Mouse (Mus musculus): ENCODE data around the gene Ggps1. TPM values are rescaled to one million over a fixed set of nuclear protein-coding genes. Genes with fewer than 3 reads are reported as not detected.
"Not testable (repeated sequence)": the region's sequence is repeated elsewhere in the genome, so short reads cannot be mapped to it uniquely, and the experiment has no call there.

Gene Ggps1
- polyA plus RNA-seq, 1 experiment from 2014 or later = 44.1 TPM

DNA sequence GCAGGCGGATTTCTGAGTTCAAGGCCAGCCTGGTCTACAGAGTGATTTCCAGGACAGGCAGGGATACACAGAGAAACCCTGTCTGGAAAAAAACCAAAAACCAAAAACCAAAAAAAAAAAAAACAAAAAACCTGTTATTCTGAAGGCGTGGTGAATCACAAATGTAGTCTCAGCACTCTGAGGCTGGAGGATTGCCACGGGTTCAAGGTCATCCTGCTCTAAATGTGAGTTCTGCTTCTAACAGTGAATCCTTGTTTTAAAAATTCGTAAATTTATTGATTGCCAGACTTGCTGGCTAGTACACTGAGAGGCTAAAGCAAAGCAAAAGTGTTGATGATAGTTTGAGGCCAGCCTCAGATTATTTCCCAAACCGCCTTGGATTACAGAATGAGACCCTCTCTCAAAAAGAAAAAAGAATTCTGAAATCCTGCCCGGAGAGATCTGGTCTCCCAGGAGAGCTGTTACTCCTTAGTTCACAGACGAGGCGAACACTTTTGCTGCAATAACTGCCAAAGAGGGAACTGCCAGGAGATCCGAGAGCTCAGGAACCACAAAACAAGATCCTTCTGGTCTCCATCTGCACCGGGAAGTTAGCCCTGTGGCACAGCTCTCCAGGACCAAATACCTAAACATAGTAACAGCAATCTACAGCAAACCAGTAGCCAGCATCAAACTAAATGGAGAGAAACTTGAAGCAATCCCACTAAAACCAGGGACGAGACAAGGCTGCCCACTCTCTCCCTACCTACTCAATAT, 27.2 kb downstream of the Ggps1 start:
- Histone ChIP-seq H3K9ac (no peak overlapping the region), H3K4me1 (peaks cover 3% of the 10 kb centered on the region; the same call in 1 of the 2 replicates), H3K4me3 (replicated peaks) (no peak overlapping the region), H3K9me3 (no peaks in the 10 kb centered on the region), H3K36me3 (no peaks in the 10 kb centered on the region), H3K27ac (no peak overlapping the region), H3K27me3 (replicated peaks) (no peaks in the 10 kb centered on the region), H3K4me2 (no peak overlapping the region)
- ATAC-seq (ENCODE audit: insufficient read depth, low FRiP score, low read depth) = no peak
- 92% methylated on average over 11 of the region's 11 CpGs for WGBS

DNA sequence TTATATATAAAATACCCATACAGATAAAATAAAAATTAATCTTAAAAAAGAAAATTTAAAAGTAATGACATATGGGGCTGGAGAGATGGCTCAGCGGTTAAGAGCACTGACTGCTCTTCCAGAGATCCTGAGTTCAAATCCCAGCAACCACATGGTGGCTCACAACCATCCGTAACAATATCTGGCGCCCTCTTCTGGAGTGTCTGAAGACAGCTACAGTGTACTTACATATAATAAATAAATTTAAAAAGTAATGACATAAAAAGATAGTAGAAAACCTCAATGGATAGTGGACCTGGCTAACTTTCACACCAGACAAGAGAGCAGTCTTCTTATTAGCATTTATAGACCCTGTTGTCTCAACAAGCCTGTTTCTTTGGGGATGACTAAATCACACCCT, 27.9 kb downstream of the Ggps1 start:
- not testable (repeated sequence) for H3K4me1 ChIP-seq

DNA sequence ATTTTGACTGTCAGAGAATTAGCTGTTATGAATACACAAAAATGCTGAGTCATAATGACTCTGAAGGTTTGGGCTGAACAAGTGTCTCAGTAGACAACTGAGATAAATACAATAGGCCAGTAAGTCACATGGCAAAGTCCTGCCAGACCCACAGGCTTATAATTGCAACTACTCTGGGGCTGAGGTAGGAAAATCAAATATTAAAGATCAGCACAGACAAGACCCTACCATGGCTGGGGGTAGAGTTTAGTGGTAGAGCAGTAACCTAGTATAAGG, 29.3 kb downstream of the Ggps1 start:
- H3K4me1 ChIP-seq = peaks cover 3% of the 10 kb centered on the region; the same call in 1 of the 2 replicates
- no peaks in the 10 kb centered on the region for H3K9me3 ChIP-seq
- H3K27ac ChIP-seq = no peak overlapping the region
- H3K4me2 ChIP-seq = no peak overlapping the region
- no peak overlapping the region for H3K4me3 ChIP-seq (replicated peaks)
- peak; percentile 68 for ATAC-seq (ENCODE audit: insufficient read depth, low FRiP score, low read depth)
- no peaks in the 10 kb centered on the region for H3K27me3 ChIP-seq (replicated peaks)
- H3K9ac ChIP-seq = no peak overlapping the region
- peaks cover 6% of the 10 kb centered on the region; the same call in 1 of the 2 replicates for H3K36me3 ChIP-seq

More for the DNA sequence above, 27.9 kb downstream of the Ggps1 start:
- not testable (repeated sequence) for H3K27me3 ChIP-seq (replicated peaks); H3K9me3 ChIP-seq; H3K27ac ChIP-seq; H3K4me3 ChIP-seq (replicated peaks); H3K36me3 ChIP-seq; H3K4me2 ChIP-seq; H3K9ac ChIP-seq; ATAC-seq (ENCODE audit: insufficient read depth, low FRiP score, low read depth)
- 96% methylated on average over 3 of the region's 3 CpGs for WGBS

DNA sequence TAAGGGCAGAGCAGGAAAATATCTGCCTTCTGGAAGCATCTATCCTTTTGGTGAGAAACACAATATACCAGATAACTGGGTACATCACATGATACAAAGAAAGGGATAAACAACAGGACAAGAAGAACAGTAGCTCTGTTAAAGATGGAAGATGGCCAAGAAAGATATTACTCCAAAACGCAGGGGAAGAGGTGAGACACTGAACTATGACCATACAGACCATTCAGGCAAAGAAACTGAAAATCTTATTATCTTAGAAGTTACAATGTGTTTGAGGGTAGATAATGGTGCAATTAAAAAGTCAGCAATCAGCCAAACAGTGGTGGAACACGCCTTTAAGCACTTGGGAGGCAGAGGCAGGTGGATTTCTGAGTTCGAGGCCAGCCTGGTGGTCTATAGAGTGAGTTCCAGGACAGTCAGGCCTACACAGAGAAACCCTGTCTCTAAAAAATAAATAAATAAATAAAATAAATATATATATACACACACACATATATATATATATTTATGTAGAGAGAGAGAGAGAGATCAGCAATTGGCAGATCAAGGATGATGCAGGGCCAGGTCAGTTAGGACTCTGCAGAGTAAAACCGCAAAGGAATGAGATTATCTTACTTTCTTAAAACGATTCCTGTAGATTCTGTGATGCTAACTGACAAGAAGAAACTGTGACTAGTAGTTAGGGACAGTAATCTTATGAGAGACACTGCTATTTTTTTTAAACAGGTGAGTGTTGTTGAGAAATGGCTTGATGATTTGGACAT, 29.8 kb downstream of the Ggps1 start:
- no peaks in the 10 kb centered on the region for H3K9me3 ChIP-seq
- no peak overlapping the region for H3K4me3 ChIP-seq (replicated peaks)
- peak; percentile 44; the same call in 1 of the 2 replicates for ATAC-seq (ENCODE audit: insufficient read depth, low FRiP score, low read depth)
- no peak overlapping the region for H3K27ac ChIP-seq
- no peaks in the 10 kb centered on the region for H3K27me3 ChIP-seq (replicated peaks)
- 74% methylated on average over 5 of the region's 5 CpGs for WGBS
- H3K4me1 ChIP-seq = peaks cover under 1% of the 10 kb centered on the region; the same call in 1 of the 2 replicates
- H3K9ac ChIP-seq = no peak overlapping the region
- peaks cover 9% of the 10 kb centered on the region; the same call in 1 of the 2 replicates for H3K36me3 ChIP-seq
- H3K4me2 ChIP-seq = no peak overlapping the region

DNA sequence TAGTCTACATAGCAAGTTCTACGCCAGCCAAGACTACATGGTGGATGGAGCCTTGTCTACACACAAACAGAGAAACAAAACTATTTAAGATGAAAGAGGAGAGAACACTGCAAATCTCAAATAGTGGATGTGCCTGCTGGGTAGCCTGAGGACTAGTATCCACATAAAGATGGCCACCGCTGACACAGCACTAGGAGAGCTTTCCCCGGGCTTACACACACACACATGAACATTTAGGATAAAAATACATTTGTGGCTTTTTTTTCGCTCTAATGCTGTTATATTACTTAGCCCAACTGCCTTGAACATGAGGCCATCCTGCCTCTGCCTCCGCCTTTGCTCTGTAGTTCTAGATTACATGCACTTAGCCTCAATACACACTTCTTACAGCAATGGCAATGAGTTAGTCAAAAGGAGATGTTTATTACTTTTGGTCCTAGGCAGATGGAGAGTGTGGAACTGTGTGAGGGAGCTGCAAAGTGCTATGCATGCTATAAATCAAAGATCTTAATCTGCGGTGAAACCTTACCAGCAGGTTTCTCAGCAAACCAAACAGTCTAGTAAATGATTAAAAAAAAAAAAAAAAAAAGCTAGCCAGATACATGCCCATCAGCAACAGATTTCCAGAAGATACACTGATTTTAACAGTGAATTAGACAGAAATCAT, 37.0 kb downstream of the Ggps1 start:
- ATAC-seq (ENCODE audit: insufficient read depth, low FRiP score, low read depth) = no peak
- H3K9me3 ChIP-seq = no peaks in the 10 kb centered on the region
- H3K4me1 ChIP-seq = no peaks in the 10 kb centered on the region
- H3K27ac ChIP-seq = no peak overlapping the region
- WGBS = 91% methylated on average over 6 of the region's 6 CpGs
- H3K4me3 ChIP-seq (replicated peaks) = no peak overlapping the region
- no peak overlapping the region for H3K4me2 ChIP-seq
- H3K36me3 ChIP-seq = peaks cover 16% of the 10 kb centered on the region
- H3K9ac ChIP-seq = no peak overlapping the region
- H3K27me3 ChIP-seq (replicated peaks) = no peaks in the 10 kb centered on the region

DNA sequence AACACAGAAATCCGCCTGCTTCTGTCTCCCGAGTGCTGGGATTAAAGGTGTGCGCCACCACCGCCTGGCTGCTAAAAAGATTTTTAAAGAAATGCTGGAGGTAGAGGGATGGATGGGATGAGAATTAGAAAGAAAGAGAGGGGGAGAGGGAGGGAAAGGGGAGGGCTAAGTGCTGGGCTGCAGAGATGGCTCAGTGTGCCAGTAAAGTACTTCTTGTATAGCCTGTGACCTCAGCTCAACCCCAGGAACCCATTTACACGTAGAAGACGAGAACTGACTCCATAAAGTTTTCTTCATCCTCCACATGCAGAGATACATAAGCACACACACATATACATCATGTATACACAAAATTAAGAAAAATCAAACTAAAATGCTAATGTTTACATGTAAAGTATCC, 37.7 kb downstream of the Ggps1 start:
- H3K36me3 ChIP-seq = peaks cover 16% of the 10 kb centered on the region
- H3K4me1 ChIP-seq = no peaks in the 10 kb centered on the region
- H3K27me3 ChIP-seq (replicated peaks) = no peaks in the 10 kb centered on the region
- 91% methylated on average over 6 of the region's 6 CpGs for WGBS
- no peak for ATAC-seq (ENCODE audit: insufficient read depth, low FRiP score, low read depth)
- H3K27ac ChIP-seq = no peak overlapping the region
- no peak overlapping the region for H3K9ac ChIP-seq
- no peaks in the 10 kb centered on the region for H3K9me3 ChIP-seq
- no peak overlapping the region for H3K4me2 ChIP-seq
- no peak overlapping the region for H3K4me3 ChIP-seq (replicated peaks)

DNA sequence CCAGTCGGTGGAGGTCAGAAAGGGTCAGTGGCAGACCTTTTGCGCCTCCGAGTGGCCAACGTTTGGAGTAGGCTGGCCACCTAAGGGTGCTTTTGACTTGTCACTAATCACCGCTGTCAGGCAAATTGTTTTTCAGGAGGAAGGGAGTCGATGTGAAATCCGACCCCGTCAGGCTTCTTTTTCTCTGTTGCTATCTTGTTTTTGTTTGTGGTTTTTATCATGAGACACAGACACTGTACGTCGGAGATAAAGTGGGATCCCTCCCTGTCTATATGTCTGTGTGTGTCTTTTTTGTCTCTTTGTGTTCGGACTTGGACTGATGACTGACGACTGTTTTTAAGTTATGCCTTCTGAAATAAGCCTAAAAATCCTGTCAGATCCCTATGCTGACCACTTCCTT, 41.9 kb downstream of the Ggps1 start:
- not testable (repeated sequence) for H3K9me3 ChIP-seq; H3K27me3 ChIP-seq (replicated peaks); H3K27ac ChIP-seq; H3K4me3 ChIP-seq (replicated peaks); H3K9ac ChIP-seq; H3K4me1 ChIP-seq; H3K36me3 ChIP-seq; H3K4me2 ChIP-seq; ATAC-seq (ENCODE audit: insufficient read depth, low FRiP score, low read depth)
- WGBS = 69% methylated on average over 12 of the region's 12 CpGs

DNA sequence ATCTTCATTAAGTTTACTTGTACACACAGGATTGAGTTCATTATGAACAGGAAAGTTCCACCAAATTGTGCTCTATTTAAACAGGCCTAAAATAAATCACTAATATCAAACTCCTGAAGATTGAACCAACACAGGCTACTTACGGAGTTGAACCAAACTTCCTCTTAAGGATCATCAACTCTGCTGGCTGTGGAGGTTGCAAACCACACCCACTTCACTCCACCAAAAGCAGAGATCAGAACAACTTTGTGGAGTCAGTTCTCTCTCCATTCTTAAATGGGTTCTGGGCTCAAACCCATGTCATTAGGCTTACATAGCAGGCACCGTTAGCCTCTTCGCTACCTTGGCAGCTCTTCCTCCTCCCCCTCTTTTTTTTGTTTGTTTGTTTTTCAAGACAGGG, 44.4 kb downstream of the Ggps1 start:
- no peaks in the 10 kb centered on the region for H3K4me1 ChIP-seq
- H3K27me3 ChIP-seq (replicated peaks) = no peaks in the 10 kb centered on the region
- H3K9me3 ChIP-seq = no peaks in the 10 kb centered on the region
- 0 out of 2 replicates have a peak, but pooled peaks cover 13% of the 10 kb centered on the region for H3K36me3 ChIP-seq
- WGBS = 83% methylated on average over 3 of the region's 3 CpGs
- no peak overlapping the region for H3K9ac ChIP-seq
- no peak overlapping the region for H3K27ac ChIP-seq
- no peak overlapping the region for H3K4me2 ChIP-seq
- no peak overlapping the region for H3K4me3 ChIP-seq (replicated peaks)
- no peak for ATAC-seq (ENCODE audit: insufficient read depth, low FRiP score, low read depth)

DNA sequence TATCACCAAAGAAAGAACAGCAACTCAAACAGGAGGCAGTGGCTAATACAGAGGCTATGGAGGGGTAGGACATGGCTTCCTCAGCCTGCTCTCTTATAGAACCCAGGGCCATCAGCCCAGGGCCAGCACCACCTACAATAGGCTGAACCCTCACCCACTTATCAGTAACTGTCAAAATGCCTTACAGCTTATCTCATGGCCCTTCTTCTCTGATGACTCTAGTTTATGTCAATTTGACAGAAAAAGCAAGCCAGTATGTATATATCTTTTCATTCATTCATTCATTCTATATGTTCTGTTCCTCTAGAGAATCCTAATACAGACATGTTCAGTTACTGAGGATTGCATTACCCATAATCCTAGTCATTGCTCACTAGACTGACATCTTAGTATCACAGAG, 45.0 kb downstream of the Ggps1 start:
- H3K27me3 ChIP-seq (replicated peaks) = no peaks in the 10 kb centered on the region
- H3K4me1 ChIP-seq = no peaks in the 10 kb centered on the region
- no peak overlapping the region for H3K4me2 ChIP-seq
- H3K36me3 ChIP-seq = 0 out of 2 replicates have a peak, but pooled peaks cover 13% of the 10 kb centered on the region
- no peak overlapping the region for H3K4me3 ChIP-seq (replicated peaks)
- no peaks in the 10 kb centered on the region for H3K9me3 ChIP-seq
- peak; percentile 60; the same call in 1 of the 2 replicates for ATAC-seq (ENCODE audit: insufficient read depth, low FRiP score, low read depth)
- no peak overlapping the region for H3K9ac ChIP-seq
- no peak overlapping the region for H3K27ac ChIP-seq

DNA sequence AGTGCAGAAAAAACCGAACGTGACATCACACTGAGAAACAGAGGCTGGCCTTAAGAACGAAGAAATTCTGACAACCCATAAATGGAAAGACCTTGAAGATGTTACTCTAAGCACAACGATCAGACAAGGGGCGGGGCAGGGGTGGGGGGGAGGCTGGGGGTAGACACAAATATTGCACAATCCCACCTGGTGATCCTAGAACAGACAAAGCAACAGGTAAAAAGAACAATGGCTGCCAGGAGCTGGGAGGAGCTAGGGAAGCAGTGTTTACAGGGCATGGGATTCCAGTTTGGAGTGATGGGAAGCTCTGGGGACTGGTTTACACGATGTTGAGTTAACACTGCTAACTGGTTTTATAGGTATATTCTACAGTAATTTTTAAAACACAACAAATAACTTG, 47.7 kb downstream of the Ggps1 start:
- H3K4me2 ChIP-seq = no peak overlapping the region
- 89% methylated on average over 6 of the region's 6 CpGs for WGBS
- H3K4me1 ChIP-seq = no peaks in the 10 kb centered on the region
- no peak overlapping the region for H3K4me3 ChIP-seq (replicated peaks)
- no peak overlapping the region for H3K27ac ChIP-seq
- peaks cover 13% of the 10 kb centered on the region; the same call in 1 of the 2 replicates for H3K36me3 ChIP-seq
- no peaks in the 10 kb centered on the region for H3K27me3 ChIP-seq (replicated peaks)
- ATAC-seq (ENCODE audit: insufficient read depth, low FRiP score, low read depth) = no peak
- no peak overlapping the region for H3K9ac ChIP-seq
- no peaks in the 10 kb centered on the region for H3K9me3 ChIP-seq

DNA sequence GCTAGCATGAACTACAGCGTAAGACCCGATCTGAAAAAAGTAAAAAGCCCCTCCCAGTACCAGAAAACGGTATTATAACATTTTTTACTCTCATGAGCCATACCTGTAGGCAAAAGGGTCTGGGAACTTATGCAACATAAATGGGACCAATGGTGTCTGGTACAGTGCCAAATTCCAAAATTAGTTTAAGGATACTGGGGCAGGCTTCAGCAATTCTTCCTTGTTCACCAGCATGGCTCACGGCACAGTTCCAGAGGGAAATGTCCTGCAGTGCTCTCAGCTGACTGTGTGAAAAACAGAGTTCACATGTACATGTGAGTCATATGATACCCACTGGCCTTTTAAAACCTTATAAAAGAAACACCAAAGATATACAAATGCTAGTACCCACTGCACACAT, 48.7 kb downstream of the Ggps1 start:
- peaks cover 13% of the 10 kb centered on the region; the same call in 1 of the 2 replicates for H3K36me3 ChIP-seq

DNA sequence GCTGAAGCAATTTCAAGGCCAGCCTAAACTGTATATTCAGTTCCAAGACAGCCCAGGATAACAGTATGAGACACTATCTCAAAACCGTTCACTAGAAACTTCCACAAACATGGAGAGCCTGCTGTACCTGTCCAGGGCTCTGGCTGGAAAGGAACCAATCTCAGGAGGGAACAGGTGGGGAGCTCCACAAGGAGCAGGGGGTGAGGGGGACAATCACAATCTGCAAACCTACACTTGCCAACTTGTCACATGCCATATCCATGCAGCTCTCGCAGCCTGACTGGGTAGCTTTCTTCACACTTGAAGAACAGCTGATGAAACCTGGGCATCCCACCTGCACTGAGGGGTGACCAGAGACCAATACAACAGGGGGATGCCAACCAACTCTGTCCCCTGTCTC, 49.3 kb downstream of the Ggps1 start:
- Histone ChIP-seq H3K27ac (no peak overlapping the region), H3K9me3 (no peaks in the 10 kb centered on the region), H3K4me1 (no peaks in the 10 kb centered on the region), H3K4me3 (replicated peaks) (no peak overlapping the region), H3K4me2 (no peak overlapping the region), H3K27me3 (replicated peaks) (no peaks in the 10 kb centered on the region), H3K36me3 (peaks cover 15% of the 10 kb centered on the region; the same call in 1 of the 2 replicates), H3K9ac (no peak overlapping the region)
- 95% methylated on average over 2 of the region's 2 CpGs for WGBS
- no peak for ATAC-seq (ENCODE audit: insufficient read depth, low FRiP score, low read depth)

More for the DNA sequence above, 48.7 kb downstream of the Ggps1 start:
- no peak overlapping the region for H3K27ac ChIP-seq
- 85% methylated on average over 4 of the region's 4 CpGs for whole genome bisulfite sequencing
- H3K4me1 ChIP-seq = no peaks in the 10 kb centered on the region
- H3K27me3 ChIP-seq (replicated peaks) = no peaks in the 10 kb centered on the region
- H3K9me3 ChIP-seq = no peaks in the 10 kb centered on the region
- H3K4me2 ChIP-seq = no peak overlapping the region
- no peak for ATAC-seq (ENCODE audit: insufficient read depth, low FRiP score, low read depth)
- H3K9ac ChIP-seq = no peak overlapping the region
- H3K4me3 ChIP-seq (replicated peaks) = no peak overlapping the region
